Mouse (Mus musculus): ENCODE data around the gene Arrb2. TPM values are rescaled to one million over a fixed set of nuclear protein-coding genes. Genes with fewer than 3 reads are reported as not detected.
"Not testable (repeated sequence)": the region's sequence is repeated elsewhere in the genome, so short reads cannot be mapped to it uniquely, and the experiment has no call there.

Arrb2 gene
- polyA plus RNA-seq, 1 experiment from 2014 or later = 13.0 TPM

DNA sequence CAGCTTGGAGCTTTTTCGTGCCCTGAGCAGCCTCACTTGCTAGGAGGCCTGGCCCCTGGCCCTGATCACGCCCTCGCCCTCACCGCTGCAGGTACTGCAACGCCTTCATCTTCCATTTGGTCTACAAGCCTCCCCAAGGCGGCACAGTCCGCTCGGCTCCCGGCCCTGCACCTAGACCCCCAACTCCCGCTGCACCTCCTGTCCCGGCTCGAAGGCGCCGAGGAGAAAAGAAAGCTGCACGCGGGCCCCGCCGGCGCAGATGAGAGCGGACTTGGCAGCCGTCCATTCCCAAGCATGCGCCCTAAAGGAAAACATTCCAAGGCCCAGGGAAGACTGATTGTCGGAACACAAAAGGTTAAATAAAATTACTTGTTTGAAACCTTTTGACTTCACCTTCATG, 33.4 kb downstream of the Arrb2 start:
- Histone ChIP-seq H3K4me2 (peak overlapping the region; percentile 46), H3K9ac (no peak overlapping the region), H3K27me3 (peaks cover 68% of the 10 kb centered on the region), H3K4me1 (replicated peaks) (peaks cover 5% of the 10 kb centered on the region; the same call in 1 of the 2 replicates), H3K9me3 (replicated peaks) (no peaks in the 10 kb centered on the region), H3K27ac (no peak overlapping the region), H3K36me3 (no peaks in the 10 kb centered on the region), H3K4me3 (replicated peaks) (peak overlapping the region; percentile 11; the same call in 1 of the 2 replicates)
- 40% methylated on average over 23 of the region's 23 CpGs for WGBS (ENCODE audit: insufficient replicate concordance)
- ATAC-seq (ENCODE audit: low read depth) (no peak), DNase-seq (no peak)

DNA sequence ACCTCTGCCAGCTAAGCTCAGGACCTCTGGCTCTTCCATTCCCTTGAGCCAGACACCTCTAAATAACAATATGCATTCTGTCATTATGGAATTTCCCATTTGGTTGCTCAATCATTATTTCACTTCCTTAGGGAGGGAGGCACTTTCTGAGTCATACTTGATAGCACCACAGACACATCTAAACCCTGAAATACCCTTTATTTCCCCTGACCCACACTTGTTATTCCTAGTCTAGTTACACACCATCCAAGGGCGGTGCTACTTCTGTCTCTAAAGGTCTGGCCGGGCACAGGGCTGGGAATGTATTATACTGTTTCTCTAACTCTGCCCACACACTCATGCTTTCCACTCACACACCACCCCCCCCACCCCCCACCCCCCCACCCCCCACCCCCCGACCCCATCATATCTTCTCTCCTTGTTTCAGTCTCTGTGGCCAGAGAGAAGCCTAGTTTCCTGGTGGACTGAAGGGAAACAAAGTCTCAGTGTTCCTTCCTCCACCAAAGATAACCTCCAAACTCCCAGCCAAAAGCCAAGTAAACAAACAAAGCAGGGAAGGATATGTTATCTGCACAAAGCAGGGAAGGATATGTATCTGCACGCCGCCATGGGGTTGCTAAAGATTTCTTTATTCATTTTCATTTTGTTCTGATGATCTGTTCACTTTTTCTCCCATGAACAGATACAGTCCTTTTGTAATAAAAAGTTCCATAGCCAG, 35.6 kb downstream of the Arrb2 start:
- H3K4me1 ChIP-seq (replicated peaks) = peaks cover 5% of the 10 kb centered on the region; the same call in 1 of the 2 replicates
- H3K4me2 ChIP-seq = no peak overlapping the region
- ATAC-seq (ENCODE audit: low read depth) (no peak), DNase-seq (no peak)
- 39% methylated on average over 5 of the region's 5 CpGs for WGBS (ENCODE audit: insufficient replicate concordance)
- no peak overlapping the region for H3K27ac ChIP-seq
- H3K9me3 ChIP-seq (replicated peaks) = no peaks in the 10 kb centered on the region
- H3K36me3 ChIP-seq = no peaks in the 10 kb centered on the region
- no peak overlapping the region for H3K9ac ChIP-seq
- H3K4me3 ChIP-seq (replicated peaks) = no peak overlapping the region
- H3K27me3 ChIP-seq = peaks cover 47% of the 10 kb centered on the region

DNA sequence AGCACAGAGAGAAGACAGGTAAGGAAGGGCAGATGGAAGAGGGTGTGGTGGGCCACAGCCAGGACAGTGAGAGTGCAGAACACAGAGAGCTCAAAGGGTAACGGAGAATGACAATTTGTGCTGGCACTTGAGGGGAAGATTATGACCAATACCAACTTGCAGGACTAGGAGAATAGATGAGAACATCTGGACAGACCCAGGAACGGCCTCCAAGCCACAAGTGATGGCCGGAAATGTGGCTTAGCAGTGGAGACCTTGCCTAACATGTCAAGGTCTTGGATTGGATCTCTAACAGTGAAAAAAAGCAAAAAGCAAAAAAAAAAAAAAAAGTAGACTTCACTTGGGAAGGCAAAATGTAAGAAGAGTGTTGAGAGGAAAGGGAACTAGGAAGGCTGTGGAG, 37.3 kb downstream of the Arrb2 start:
- Histone ChIP-seq H3K4me3 (replicated peaks) (no peak overlapping the region), H3K4me2 (no peak overlapping the region), H3K9ac (no peak overlapping the region), H3K27ac (no peak overlapping the region), H3K4me1 (replicated peaks) (peaks cover 8% of the 10 kb centered on the region; the same call in 1 of the 2 replicates), H3K27me3 (peaks cover 30% of the 10 kb centered on the region), H3K36me3 (no peaks in the 10 kb centered on the region), H3K9me3 (replicated peaks) (no peaks in the 10 kb centered on the region)
- WGBS (ENCODE audit: insufficient replicate concordance) = 48% methylated on average over 3 of the region's 3 CpGs
- ATAC-seq (ENCODE audit: low read depth) (no peak), DNase-seq (no peak)

DNA sequence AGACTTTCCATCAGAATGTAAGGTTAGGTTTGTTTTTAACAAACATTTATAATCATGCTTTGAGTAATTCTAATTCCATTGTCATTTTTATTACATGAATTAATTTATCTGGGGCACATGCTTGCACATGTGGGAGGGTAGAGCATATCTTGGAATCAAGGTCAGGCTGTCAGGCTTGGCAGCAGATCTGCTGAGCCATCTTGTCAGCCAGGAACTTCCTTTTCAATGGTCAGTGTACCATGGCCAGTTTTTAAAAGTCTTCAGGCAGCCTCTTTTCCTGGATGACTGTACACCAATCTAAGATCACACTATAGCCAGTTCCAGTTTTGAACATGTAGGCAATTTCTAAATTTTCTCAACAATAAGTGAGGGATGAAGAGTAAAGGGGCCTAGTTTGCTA, 40.3 kb downstream of the Arrb2 start:
- no peak for DNase-seq
- Histone ChIP-seq H3K9ac (no peak overlapping the region), H3K9me3 (replicated peaks) (no peaks in the 10 kb centered on the region), H3K4me2 (no peak overlapping the region), H3K4me3 (replicated peaks) (no peak overlapping the region), H3K4me1 (replicated peaks) (peaks cover 5% of the 10 kb centered on the region; the same call in 1 of the 2 replicates), H3K27ac (no peak overlapping the region), H3K36me3 (no peaks in the 10 kb centered on the region), H3K27me3 (peaks cover 2% of the 10 kb centered on the region; the same call in 1 of the 2 replicates)
- no peak for ATAC-seq (ENCODE audit: low read depth)

DNA sequence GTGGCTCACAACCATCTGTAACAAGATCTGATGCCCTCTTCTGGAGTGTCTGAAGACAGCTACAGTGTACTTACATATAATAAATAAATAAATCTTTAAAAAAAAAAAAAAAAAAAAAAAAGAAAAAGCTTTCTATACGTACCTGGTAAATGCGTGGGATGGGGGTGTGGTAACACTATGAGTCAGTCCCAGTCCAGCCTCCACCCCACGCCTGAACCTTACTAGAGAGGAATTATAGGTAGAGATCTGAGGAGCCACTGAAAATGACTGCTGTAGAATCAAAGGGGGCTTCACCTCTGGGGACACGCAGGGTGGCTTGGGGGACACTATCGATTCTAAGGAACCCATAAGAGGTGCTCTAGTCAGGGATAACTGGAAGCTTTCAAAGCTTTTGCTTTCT, 40.9 kb downstream of the Arrb2 start:
- 76% methylated on average over 5 of the region's 5 CpGs for WGBS (ENCODE audit: insufficient replicate concordance)
- ATAC-seq (ENCODE audit: low read depth); H3K27ac ChIP-seq; H3K4me1 ChIP-seq (replicated peaks); H3K4me3 ChIP-seq (replicated peaks); H3K36me3 ChIP-seq; H3K4me2 ChIP-seq; H3K9ac ChIP-seq; DNase-seq; H3K9me3 ChIP-seq (replicated peaks); H3K27me3 ChIP-seq: not testable (repeated sequence)

DNA sequence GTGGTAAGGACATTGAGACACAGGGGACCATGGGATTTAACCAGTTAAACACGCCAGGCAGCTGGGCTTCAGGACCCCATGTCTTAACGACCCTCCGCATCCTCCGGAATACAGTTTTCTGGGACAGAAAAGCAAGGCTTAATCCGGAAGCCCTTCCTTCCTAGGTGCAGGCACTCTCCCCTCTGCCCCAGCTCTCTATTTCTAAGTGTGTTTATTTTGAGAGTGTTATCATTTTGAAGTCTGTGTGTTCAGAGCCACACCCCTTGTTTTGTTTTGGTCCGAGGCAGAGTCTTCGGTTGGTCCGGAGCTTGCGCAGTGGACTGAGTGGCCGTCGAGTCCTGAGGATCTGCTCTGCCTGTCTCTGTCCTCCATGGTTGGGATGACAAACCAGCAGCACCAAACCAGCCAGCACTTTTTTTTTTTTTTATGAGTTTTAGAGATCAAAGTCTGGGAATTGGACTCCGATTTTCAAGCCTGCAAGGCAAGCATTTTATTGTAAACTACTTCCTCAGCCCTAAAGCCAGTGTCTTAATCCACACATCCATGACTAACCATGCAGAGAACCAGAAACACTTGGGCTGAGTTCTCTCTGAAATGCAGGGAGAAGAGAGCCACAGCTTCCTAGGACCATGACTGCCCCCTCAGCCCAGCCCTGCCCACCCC, 42.6 kb downstream of the Arrb2 start:
- 65% methylated on average over 12 of the region's 12 CpGs for WGBS (ENCODE audit: insufficient replicate concordance)
- Histone ChIP-seq H3K9me3 (replicated peaks) (no peaks in the 10 kb centered on the region), H3K4me3 (replicated peaks) (no peak overlapping the region), H3K36me3 (no peaks in the 10 kb centered on the region), H3K27ac (no peak overlapping the region), H3K4me1 (replicated peaks) (peaks cover 3% of the 10 kb centered on the region; the same call in 1 of the 2 replicates), H3K4me2 (no peak overlapping the region), H3K27me3 (no peaks in the 10 kb centered on the region), H3K9ac (no peak overlapping the region)
- DNase-seq (no peak), ATAC-seq (ENCODE audit: low read depth) (no peak)

DNA sequence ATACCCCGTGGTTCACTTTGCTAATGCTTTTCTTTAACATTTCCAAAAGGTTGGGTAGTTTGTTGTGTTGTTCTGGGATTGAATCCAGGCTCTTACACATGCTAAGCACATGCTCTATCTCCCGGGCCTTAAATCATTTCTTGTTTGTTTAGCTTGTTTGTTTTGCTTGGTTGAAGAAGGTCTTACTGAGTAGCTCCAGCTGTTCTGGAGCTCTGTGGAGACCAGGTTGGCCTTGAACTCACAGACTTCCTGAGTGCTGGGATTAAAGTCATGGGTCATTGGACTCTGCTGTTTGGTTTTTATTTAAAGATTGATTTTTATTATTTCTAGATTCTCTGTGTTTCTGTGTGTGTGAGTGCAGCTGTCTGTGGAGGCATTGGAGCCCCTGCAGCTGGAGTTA, 53.1 kb downstream of the Arrb2 start:
- Histone ChIP-seq H3K9ac (no peak overlapping the region), H3K4me2 (no peak overlapping the region), H3K27me3 (peaks cover 3% of the 10 kb centered on the region; the same call in 1 of the 2 replicates), H3K9me3 (replicated peaks) (no peaks in the 10 kb centered on the region), H3K4me1 (replicated peaks) (no peaks in the 10 kb centered on the region), H3K36me3 (no peaks in the 10 kb centered on the region), H3K4me3 (replicated peaks) (no peak overlapping the region), H3K27ac (no peak overlapping the region)
- WGBS (ENCODE audit: insufficient replicate concordance) = 38% methylated on average over 2 of the region's 2 CpGs
- DNase-seq (no peak), ATAC-seq (ENCODE audit: low read depth) (no peak)

DNA sequence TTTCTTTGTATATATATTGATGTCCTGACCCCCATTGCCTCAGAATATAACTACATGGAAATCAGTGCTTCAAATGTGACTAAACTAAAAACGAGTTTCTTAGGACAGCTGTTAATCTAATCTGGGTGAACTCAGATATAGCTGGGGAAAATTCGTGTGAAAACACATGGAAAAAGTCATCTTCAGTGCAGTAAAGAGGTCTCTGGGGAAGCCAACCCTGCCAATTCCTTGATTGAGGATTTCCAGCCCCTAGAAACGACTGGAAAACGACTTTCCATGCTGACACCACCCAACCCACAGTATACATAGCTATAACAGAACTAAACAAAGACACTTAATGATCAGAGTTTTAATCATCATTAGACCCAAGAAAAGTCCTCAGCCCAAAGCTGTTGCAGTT, 55.4 kb downstream of the Arrb2 start:
- Histone ChIP-seq H3K27ac (no peak overlapping the region), H3K4me3 (replicated peaks) (no peak overlapping the region), H3K4me2 (no peak overlapping the region), H3K9me3 (replicated peaks) (no peaks in the 10 kb centered on the region), H3K9ac (no peak overlapping the region), H3K27me3 (peaks cover 3% of the 10 kb centered on the region; the same call in 1 of the 2 replicates), H3K4me1 (replicated peaks) (no peaks in the 10 kb centered on the region), H3K36me3 (no peaks in the 10 kb centered on the region)
- ATAC-seq (ENCODE audit: low read depth) = no peak
- no peak for DNase-seq
- WGBS (ENCODE audit: insufficient replicate concordance) = 36% methylated on average over 4 of the region's 4 CpGs

DNA sequence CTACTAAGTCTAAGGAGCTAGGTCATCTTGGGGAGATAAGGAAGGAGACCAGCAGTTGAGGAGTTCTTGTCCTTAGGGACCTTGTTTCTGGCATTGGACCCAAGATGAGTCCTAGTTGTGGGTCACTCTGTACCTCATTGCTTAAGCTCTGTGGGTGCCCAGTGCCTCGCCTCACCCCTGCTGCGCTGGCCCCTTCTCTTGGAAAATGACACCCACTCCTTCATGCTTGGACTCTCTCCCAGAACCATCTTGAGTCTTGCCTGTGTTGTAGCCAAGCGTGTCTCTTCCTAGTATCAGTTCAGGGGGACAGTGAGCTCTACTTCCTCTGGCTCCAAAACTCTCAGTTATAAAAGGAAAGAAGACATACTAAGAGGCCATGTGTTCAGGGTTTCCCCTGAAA, 56.7 kb downstream of the Arrb2 start:
- ATAC-seq (ENCODE audit: low read depth) = no peak
- Histone ChIP-seq H3K4me1 (replicated peaks) (no peaks in the 10 kb centered on the region), H3K9ac (no peak overlapping the region), H3K9me3 (replicated peaks) (no peaks in the 10 kb centered on the region), H3K4me2 (no peak overlapping the region), H3K27me3 (peaks cover 3% of the 10 kb centered on the region; the same call in 1 of the 2 replicates), H3K36me3 (no peaks in the 10 kb centered on the region), H3K4me3 (replicated peaks) (no peak overlapping the region), H3K27ac (no peak overlapping the region; the same call in 1 of the 2 replicates)
- DNase-seq = no peak
- 62% methylated on average over 3 of the region's 3 CpGs for WGBS (ENCODE audit: insufficient replicate concordance)

DNA sequence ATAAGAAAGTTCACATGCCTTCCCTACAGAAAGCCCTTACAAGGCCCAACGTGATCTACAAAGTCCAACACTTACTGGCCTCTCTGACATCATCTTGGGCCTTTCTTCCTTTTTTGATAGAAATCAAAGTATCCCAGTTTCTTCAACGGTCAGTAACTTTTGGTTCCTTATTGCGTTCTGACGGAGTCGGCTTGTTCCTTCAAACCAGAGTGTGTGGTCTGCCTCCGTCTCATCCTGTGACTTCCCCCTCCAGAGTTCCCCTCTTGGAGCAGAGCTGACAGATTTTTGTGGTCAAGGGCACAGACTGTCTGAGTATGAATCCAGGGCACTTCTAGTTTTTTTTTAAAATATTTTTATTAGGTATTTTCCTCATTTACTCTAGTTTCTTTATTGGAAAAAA, 57.2 kb downstream of the Arrb2 start:
- WGBS (ENCODE audit: insufficient replicate concordance) = 30% methylated on average over 6 of the region's 6 CpGs
- ATAC-seq (ENCODE audit: low read depth) (no peak), DNase-seq (no peak)

More for the DNA sequence above, 57.2 kb downstream of the Arrb2 start:
- no peaks in the 10 kb centered on the region for H3K4me1 ChIP-seq (replicated peaks)
- no peaks in the 10 kb centered on the region for H3K36me3 ChIP-seq
- H3K27me3 ChIP-seq = peaks cover 3% of the 10 kb centered on the region; the same call in 1 of the 2 replicates
- H3K9me3 ChIP-seq (replicated peaks) = no peaks in the 10 kb centered on the region
- no peak overlapping the region for H3K4me3 ChIP-seq (replicated peaks)
- H3K27ac ChIP-seq = no peak overlapping the region
- no peak overlapping the region for H3K9ac ChIP-seq
- no peak overlapping the region for H3K4me2 ChIP-seq

All from liver, embryonic 13.5 days (tissue).